In the genomic region with DNA sequence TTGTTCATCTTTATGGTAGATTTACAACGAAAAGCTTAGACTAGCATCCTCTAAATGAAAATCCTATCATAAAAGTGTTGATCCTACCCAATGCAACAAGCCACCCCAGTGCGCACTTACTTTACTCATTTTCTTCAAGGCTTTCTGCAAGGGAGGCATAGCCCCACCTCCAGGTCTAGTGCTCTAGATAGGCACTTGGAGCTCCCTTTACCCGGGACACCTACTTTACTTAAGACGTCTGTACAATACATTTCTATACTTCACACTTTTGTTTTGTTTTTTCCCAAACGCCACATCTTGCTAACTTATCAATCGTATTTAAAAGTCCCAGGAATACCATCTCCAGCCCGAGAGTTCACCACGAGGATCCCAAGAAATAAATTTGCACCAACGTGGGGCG, we compare ENCODE assay signal across 8 mouse cellular contexts. TPM values are rescaled to one million over a fixed set of nuclear protein-coding genes. Genes with fewer than 3 reads are reported as not detected.
A peak's percentile ranks its signal among the peaks of the same experiment; 100 is the strongest.
DNase-seq lines count a peak whose midpoint lies in the region; ATAC-seq and TF ChIP-seq lines count a peak whose summit lies in the region.

No protein-coding gene starts in this region.

- no peaks in the 10 kb centered on the region for H3K36me3 ChIP-seq in heart, adult 2 months (ENCODE audit: control insufficient read depth, insufficient read depth, low read length)
- peaks cover 60% of the 10 kb centered on the region for H3K36me3 ChIP-seq in forebrain, embryonic 10.5 days (replicated peaks)
- peaks cover 35% of the 10 kb centered on the region for H3K36me3 ChIP-seq in liver, embryonic 13.5 days

- intact Hi-C loops in heart, adult 2 months (cut with DNase I), result loop anchor here (1.0 to 2.0 kb wide), 2 partner anchors 22 to 51 kb away; no protein-coding TSS in a partner anchor

- H3K27ac ChIP-seq in heart, adult 2 months, result peak overlapping the region; percentile 80
- peak overlapping the region; percentile 93 for H3K27ac ChIP-seq in forebrain, embryonic 10.5 days
- H3K27ac ChIP-seq in liver, embryonic 13.5 days, result peak overlapping the region; percentile 87

- TF ChIP-seq EP300 in heart, adult 2 months (IDR thresholded peaks at IDR 0.05; ENCODE audit: insufficient read depth, low read depth, low read length), result no peak

- ATAC-seq in liver, embryonic 13.5 days (ENCODE audit: low read depth), result peak; percentile 31; the same call in 1 of the 2 replicates

- H3K9me3 ChIP-seq in forebrain, embryonic 10.5 days, result no peaks in the 10 kb centered on the region
- no peaks in the 10 kb centered on the region for H3K9me3 ChIP-seq in liver, embryonic 13.5 days (replicated peaks)

- H3K4me3 ChIP-seq in heart, adult 2 months, result peak overlapping the region; percentile 76
- H3K4me3 ChIP-seq in forebrain, embryonic 10.5 days, result peak overlapping the region; percentile 76
- peak overlapping the region; percentile 76 for H3K4me3 ChIP-seq in liver, embryonic 13.5 days (replicated peaks)

- no peak for DNase-seq in heart, adult 2 months
- DNase-seq in heart, postnatal 4 days, result no peak
- peak; percentile 57 for DNase-seq in 416B (ENCODE audit: low read depth)
- no peak for DNase-seq in forebrain, embryonic 10.5 days (ENCODE audit: extremely low spot score, low spot score)
- DNase-seq in liver, embryonic 13.5 days, result no peak
- no peak for DNase-seq in left cerebral cortex, adult 18-20 months (ENCODE audit: low spot score in 2 of 2)
- no peak for DNase-seq in ovary, postnatal 36 days (ENCODE audit: low spot score)
- DNase-seq in kidney, postnatal 10 days, result no peak

- peaks cover 1% of the 10 kb centered on the region; the same call in 1 of the 2 replicates for H3K79me2 ChIP-seq in heart, adult 2 months (replicated peaks; ENCODE audit: control insufficient read depth, insufficient read depth, low read length)

- peaks cover 2% of the 10 kb centered on the region for H3K4me1 ChIP-seq in heart, adult 2 months (ENCODE audit: control insufficient read depth, insufficient read depth, low read length)
- peaks cover 27% of the 10 kb centered on the region for H3K4me1 ChIP-seq in forebrain, embryonic 10.5 days
- peaks cover 46% of the 10 kb centered on the region for H3K4me1 ChIP-seq in liver, embryonic 13.5 days (replicated peaks)

- no peak for TF ChIP-seq POLR2A in heart, adult 2 months (IDR thresholded peaks at IDR 0.05; ENCODE audit: insufficient read depth, low read depth, low read length)

- TF ChIP-seq CTCF in heart, adult 2 months (IDR thresholded peaks at IDR 0.05), result no peak

- H3K27me3 ChIP-seq in heart, adult 2 months (ENCODE audit: control insufficient read depth, insufficient read depth, low read length), result no peaks in the 10 kb centered on the region
- H3K27me3 ChIP-seq in forebrain, embryonic 10.5 days (ENCODE audit: poor library complexity, severe bottlenecking), result no peaks in the 10 kb centered on the region
- no peaks in the 10 kb centered on the region for H3K27me3 ChIP-seq in liver, embryonic 13.5 days

- peak overlapping the region; percentile 63 for H3K9ac ChIP-seq in heart, adult 2 months (ENCODE audit: low read depth, low read length)
- peak overlapping the region; percentile 85 for H3K9ac ChIP-seq in liver, embryonic 13.5 days

- H3K4me2 ChIP-seq in liver, embryonic 13.5 days, result peak overlapping the region; percentile 88

- WGBS in heart, adult 2 months, result 10% methylated on average over 10 of the region's 10 CpGs
- 15% methylated on average over 10 of the region's 10 CpGs for whole genome bisulfite sequencing in forebrain, embryonic 10.5 days
- WGBS in liver, embryonic 13.5 days (ENCODE audit: insufficient replicate concordance), result 7% methylated on average over 10 of the region's 10 CpGs

RNA-seq across cellular contexts. Expression of a gene that starts 0.3 kb away (rescaled TPM):
- total RNA-seq in heart, adult 2 months (2021), result 1 to 10 TPM; 9.1 to 9.4 TPM
- polyA plus RNA-seq in heart, adult 2 months (2012; rRNA removed), result 14.5 and 25.7 TPM in 2 replicates
- total RNA-seq in heart, postnatal 4 days (2021), result 10 to 100 TPM; 13.7 to 18.4 TPM
- 76.2 and 78.4 TPM in 2 replicates for polyA plus RNA-seq in forebrain, embryonic 10.5 days (2016; fragmentation: Nextera tagmentation; extraction: Ambion mirVana)
- polyA plus RNA-seq in liver, embryonic 13.5 days (2015; fragmentation: Nextera tagmentation; extraction: Ambion mirVana), result 21.3 and 21.6 TPM in 2 replicates
- total RNA-seq in left cerebral cortex, adult 18-20 months (2021), result 10 to 100 TPM; 16.6 to 19.7 TPM

RNA-seq across cellular contexts. Expression of a gene that starts 0.6 kb away (rescaled TPM):
- total RNA-seq in heart, adult 2 months (2021), result 10 to 100 TPM; 17.5 to 19.6 TPM
- 18.3 and 23.2 TPM in 2 replicates for polyA plus RNA-seq in heart, adult 2 months (2012; rRNA removed)
- total RNA-seq in heart, postnatal 4 days (2021), result 10 to 100 TPM; 18.9 to 19.8 TPM
- 63.0 and 66.1 TPM in 2 replicates for polyA plus RNA-seq in forebrain, embryonic 10.5 days (2016; fragmentation: Nextera tagmentation; extraction: Ambion mirVana)
- polyA plus RNA-seq in liver, embryonic 13.5 days (2015; fragmentation: Nextera tagmentation; extraction: Ambion mirVana), result 34.4 and 35.5 TPM in 2 replicates
- total RNA-seq in left cerebral cortex, adult 18-20 months (2021), result 10 to 100 TPM; 25.9 to 28.6 TPM

RNA-seq across cellular contexts. Expression of a gene that starts 20.8 kb away (rescaled TPM):
- total RNA-seq in heart, adult 2 months (2021), result 10 to 100 TPM; 50.2 to 50.4 TPM
- polyA plus RNA-seq in heart, adult 2 months (2012; rRNA removed), result 43.3 and 82.3 TPM in 2 replicates
- 10 to 100 TPM; 60.7 to 61.5 TPM for total RNA-seq in heart, postnatal 4 days (2021)
- 124 and 127 TPM in 2 replicates for polyA plus RNA-seq in forebrain, embryonic 10.5 days (2016; fragmentation: Nextera tagmentation; extraction: Ambion mirVana)
- polyA plus RNA-seq in liver, embryonic 13.5 days (2015; fragmentation: Nextera tagmentation; extraction: Ambion mirVana), result 74.8 and 87.1 TPM in 2 replicates
- total RNA-seq in left cerebral cortex, adult 18-20 months (2021), result 100 to 1,000 TPM; 119 to 126 TPM

RNA-seq across cellular contexts. Expression of a gene that starts 52.0 kb away (rescaled TPM):
- 10 to 100 TPM; 62.6 to 70.7 TPM for total RNA-seq in heart, adult 2 months (2021)
- polyA plus RNA-seq in heart, adult 2 months (2012; rRNA removed), result 14.5 and 28.6 TPM in 2 replicates
- total RNA-seq in heart, postnatal 4 days (2021), result 100 to 1,000 TPM; 135 to 136 TPM
- polyA plus RNA-seq in forebrain, embryonic 10.5 days (2016; fragmentation: Nextera tagmentation; extraction: Ambion mirVana), result 460 and 478 TPM in 2 replicates
- 181 and 224 TPM in 2 replicates for polyA plus RNA-seq in liver, embryonic 13.5 days (2015; fragmentation: Nextera tagmentation; extraction: Ambion mirVana)
- 100 to 1,000 TPM; 145 TPM for total RNA-seq in left cerebral cortex, adult 18-20 months (2021)
